Mouse (Mus musculus): Measurements from ENCODE around the gene Trim32.

Gene Trim32

DNA sequence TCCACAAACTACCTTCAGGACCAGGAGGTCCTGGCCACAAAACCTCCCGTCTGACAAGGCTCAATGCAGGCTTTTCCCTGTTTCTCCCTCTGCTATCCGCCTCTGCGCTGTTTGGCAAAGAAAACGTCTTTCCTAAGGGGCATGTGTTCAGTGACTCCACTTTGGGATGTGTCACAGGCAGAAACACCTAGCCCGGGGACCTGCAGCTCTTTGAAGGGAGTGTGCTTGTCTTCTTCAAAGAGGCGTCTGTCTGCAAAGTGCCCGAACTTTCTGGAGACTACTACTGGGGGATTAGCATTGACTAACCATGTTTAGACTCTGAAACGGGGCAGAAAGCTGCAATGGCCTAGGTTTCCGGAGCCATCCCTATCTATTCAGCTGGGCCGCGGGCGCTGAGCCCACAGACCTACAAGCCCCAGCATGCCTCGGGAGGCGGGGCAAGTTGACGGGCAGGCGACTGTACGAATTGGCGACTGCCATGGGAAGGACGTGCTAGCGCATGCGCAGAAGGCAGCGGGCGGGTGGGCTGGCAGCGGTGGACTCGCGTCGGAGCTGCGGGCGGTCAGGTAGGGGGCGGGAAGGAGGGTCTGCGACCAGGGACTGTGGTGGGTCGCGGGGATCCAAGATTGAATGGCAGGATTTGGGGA lies at the start of gene Trim32:
TSS of gene Trim32 (plus strand) at position 483 of the 647 bp plus-strand sequence.
- DNase-seq (ENCODE audit: low read depth, low spot score) = peak; percentile 98

DNA sequence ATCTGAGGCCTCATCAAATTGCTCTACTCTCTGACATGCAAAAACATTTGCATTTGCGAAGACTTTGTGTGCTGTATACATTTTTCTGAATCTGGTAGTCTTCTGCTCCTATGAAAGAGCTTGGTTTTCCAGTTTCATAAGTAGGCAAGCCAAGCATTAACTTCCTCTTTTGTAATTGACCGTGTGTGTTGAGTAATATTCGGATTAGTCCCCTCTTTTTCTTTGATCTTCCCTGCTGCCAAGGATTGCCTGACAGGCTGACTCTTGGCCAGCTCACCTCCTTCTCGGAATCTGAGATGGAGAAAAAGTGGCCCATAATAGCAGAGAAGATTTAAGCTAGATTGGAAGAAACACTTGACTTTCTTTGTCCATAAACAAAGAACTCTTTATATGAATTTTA lies 39.3 kb upstream of the Trim32 start:
- DNase-seq (ENCODE audit: low read depth, low spot score) = no peak

DNA sequence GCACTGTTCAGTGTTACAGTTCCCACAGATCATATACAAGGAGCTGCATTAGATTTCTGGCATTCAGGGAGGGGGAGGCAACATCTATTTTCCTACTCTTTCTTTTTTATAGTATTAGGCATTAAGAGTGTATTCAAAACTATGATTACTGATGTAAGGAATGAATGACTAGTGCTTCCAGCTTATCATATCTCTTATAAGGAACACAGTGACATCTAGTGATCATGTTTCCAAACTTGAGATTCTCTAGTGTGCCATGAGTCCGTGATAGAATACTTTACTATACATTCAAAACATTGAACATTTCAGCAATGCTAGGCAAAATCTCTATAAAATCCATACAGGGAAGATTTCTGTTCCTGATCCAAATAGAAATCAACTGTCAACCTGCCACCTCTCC lies 24.5 kb upstream of the Trim32 start:
- no peak for DNase-seq (ENCODE audit: low read depth, low spot score)

GRCm38 (mm10) chr4:65586947-65587346 lies 17.8 kb upstream of the Trim32 start:
- DNase-seq (ENCODE audit: low read depth, low spot score) = no peak

DNA sequence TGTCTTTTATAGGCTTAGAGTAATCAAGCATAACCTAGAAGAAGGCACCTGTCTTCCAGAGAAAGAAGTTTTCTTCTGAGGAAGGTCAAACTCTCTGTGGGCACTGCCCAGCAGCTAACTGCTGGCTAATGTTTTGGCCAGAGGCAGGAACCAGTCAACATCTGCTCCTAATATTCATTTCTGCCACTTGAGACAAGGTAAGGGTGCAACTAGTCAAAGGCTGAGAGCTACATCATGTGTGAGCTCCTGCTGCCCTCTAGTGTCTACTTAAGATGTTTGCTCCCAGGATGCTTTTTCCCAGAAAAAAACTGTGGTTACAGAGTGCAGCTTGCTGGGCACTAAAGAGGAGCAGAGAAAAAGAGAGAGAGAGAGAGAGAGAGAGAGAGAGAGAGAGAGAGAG lies 15.0 kb upstream of the Trim32 start:
- DNase-seq (ENCODE audit: low read depth, low spot score) = peak; percentile 44

DNA sequence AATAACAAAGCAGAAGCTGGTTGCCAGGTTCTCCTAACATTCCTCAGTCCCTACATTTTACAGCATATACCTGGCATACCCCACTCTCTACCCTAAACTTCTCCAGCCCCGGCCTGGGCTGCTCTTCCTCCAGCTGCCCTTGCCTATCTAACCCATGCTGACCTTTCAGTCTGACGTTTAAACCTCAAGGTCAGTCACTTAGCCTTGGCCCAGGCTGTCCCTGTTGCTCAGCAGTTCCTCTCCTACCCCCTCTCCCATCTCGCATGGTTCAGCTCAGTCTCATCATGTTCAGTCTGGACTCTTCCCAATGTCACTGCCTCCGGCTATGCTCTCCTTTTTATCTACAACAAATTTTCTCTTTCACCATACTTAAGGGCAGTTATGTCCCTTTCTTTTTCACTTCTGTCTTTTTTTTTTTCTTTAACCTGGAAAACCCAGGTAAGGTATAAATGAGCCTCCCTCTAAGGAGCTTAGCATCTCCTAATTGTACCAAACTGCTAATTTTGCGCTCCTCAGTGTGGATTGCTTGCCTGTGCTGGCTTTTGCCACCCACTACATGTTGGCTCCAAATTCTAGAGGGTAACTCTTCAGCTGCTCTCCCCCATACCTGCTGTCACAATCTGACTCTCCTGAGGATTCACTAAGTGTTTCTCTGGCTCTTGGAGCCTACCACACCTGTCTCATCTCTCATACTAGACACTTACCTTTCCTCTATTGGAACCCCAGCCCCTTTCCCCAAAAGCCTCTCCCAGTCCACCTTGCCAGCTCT lies 10.0 kb upstream of the Trim32 start:
- no peak for DNase-seq (ENCODE audit: low read depth, low spot score)

DNA sequence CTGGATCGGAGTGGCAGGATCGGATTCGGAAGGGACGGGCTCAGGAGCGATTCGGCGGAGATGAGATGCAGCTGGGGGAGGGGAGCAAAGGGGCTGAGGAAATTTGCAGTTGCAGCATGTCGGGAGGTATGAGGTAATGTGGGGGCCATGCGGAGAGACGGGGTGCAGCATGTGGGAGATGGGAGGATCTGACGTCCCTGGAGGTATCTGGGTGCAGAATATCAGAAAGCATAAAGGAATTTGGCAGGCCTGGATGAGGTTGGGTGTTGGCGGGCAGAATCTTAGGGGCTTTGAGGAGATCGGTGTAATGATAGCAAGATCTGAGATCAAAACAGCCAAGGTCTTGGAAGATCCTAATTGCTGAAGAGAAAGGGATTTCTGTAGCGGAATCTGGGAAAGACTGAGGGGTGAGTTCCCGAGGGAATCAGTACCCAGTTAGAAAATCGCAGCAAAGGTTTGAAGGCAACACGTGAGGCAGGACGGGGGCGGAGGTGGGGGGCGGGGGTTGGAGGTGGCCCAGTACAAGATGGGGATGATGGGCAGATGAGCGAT lies 441 bp downstream of the Trim32 start:
- peak; percentile 30 for DNase-seq (ENCODE audit: low read depth, low spot score)

- no peak for DNase-seq (ENCODE audit: low read depth, low spot score)
Measured at GRCm38 (mm10) chr4:65607184-65607631, 2.4 kb downstream of the Trim32 start.

- DNase-seq (ENCODE audit: low read depth, low spot score) = no peak
Measured at GRCm38 (mm10) chr4:65608112-65608511, 3.3 kb downstream of the Trim32 start.

- DNase-seq (ENCODE audit: low read depth, low spot score) = no peak
Measured at GRCm38 (mm10) chr4:65610329-65610728, 5.5 kb downstream of the Trim32 start.

DNA sequence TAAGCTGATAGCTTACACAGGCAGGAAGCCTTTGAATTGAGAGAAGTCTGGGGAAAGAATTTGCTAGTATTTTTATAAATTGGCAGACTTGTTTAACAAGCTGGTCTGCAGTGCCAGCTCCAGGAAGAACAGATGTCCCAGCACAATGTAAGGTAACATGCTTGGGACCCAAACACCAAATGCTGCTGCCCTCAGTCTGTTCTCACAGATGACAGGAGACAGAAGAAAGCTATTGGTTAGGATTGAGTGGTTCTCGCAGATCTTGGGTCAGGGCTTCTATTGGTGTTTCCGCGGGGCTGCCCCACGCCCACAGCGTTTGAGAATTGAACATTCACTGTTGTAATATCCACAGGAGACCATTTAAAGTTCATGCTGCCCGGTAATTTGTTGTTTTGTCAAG lies 6.1 kb downstream of the Trim32 start:
- DNase-seq (ENCODE audit: low read depth, low spot score) = no peak

- DNase-seq (ENCODE audit: low read depth, low spot score) = no peak
Measured at GRCm38 (mm10) chr4:65613135-65613534, 8.3 kb downstream of the Trim32 start.

GRCm38 (mm10) chr4:65620125-65620524 lies 15.3 kb downstream of the Trim32 start:
- DNase-seq (ENCODE audit: low read depth, low spot score) = no peak

DNA sequence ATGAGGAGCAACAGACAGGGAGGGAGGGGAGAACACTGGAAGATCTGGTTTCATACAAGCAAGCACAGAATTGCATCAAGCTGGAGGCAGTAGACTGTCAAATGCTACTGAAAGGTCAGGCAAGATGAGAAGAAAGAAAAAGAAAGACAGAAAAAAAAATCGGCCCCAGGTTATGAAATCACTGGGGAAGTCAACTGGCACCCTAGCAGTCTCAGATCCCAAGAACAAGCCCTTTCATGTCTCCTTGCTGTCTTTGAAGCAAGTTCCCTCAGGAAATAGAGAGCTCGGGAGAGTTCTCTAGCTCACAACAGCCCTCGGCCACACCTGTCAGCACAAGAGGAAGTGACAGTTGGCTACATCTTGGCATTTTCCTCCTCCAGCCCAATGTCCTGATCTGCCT lies 33.4 kb downstream of the Trim32 start:
- no peak for DNase-seq (ENCODE audit: low read depth, low spot score)

DNA sequence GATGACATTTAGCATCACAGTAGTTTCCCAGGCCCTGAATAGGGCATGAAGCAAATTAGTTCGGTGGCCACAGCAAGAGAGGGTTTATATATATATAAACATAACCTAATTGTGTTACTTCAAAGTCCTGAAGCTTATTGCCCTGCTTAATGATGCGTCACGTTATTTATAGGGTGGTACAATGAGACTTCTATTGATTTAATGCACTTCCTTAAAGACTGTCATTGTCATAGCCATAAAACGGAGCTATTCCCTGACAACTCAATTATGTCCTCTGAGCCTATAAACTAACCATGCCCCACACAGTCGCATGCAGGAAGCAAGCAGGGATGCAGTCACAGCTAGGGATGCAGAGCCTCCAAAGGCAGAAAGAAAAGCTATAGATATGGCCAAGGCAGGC lies 37.8 kb downstream of the Trim32 start:
- no peak for DNase-seq (ENCODE audit: low read depth, low spot score)

- peak; percentile 7 for DNase-seq (ENCODE audit: low read depth, low spot score)
Measured at GRCm38 (mm10) chr4:65654723-65655122, 49.9 kb downstream of the Trim32 start.

DNA sequence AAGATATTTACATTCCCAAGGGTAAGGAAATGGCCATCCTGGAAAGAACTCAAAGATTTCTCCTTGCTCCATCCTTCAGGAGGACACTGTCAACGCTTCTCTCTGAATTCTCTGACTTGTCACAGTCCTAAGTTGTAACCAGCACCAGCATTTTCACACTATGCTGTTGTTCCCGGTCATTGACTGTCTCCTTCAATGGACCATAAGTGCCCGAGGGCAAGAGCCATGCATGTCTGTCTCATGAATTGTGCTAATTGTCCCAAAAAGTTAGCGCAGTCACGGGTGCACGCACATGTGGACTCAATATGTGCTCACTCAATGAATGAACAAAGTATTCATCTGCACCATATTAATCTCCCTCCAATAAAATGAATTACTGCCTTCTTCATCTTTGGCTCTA lies 58.4 kb downstream of the Trim32 start:
- DNase-seq (ENCODE audit: low read depth, low spot score) = no peak
